Mouse (Mus musculus): ENCODE measurements at regions not wholly inside any gene's neighbourhood (a gene's known extent, or its start where the extent isn't known, plus 50 kb on each side); places are given as distances from the start of the nearest gene placed in this dataset.

- peak; percentile 13 for DNase-seq (ENCODE audit: low spot score)
Measured at GRCm38 (mm10) chr4:152731082-152731720, 253.5 kb upstream of the Kcnab2 start.

- DNase-seq (ENCODE audit: low spot score) = peak; percentile 6
Measured at GRCm38 (mm10) chr4:152729421-152729820, 251.8 kb upstream of the Kcnab2 start.

GRCm38 (mm10) chr4:152725881-152726280 is 248.2 kb upstream of the Kcnab2 start:
- DNase-seq (ENCODE audit: low spot score) = no peak

GRCm38 (mm10) chr4:152725423-152725822 is 247.8 kb upstream of the Kcnab2 start:
- no peak for DNase-seq (ENCODE audit: low spot score)

GRCm38 (mm10) chr4:152724741-152725140 is 247.1 kb upstream of the Kcnab2 start:
- no peak for DNase-seq (ENCODE audit: low spot score)

- no peak for DNase-seq (ENCODE audit: low spot score)
Measured at GRCm38 (mm10) chr4:152724026-152724425, 246.4 kb upstream of the Kcnab2 start.

GRCm38 (mm10) chr4:152720528-152720927 is 242.9 kb upstream of the Kcnab2 start:
- no peak for DNase-seq (ENCODE audit: low spot score)

- no peak for DNase-seq (ENCODE audit: low spot score)
Measured at GRCm38 (mm10) chr4:152719416-152720127, 241.9 kb upstream of the Kcnab2 start.

- no peak for DNase-seq (ENCODE audit: low spot score)
Measured at GRCm38 (mm10) chr4:152710339-152710738, 232.7 kb upstream of the Kcnab2 start.

GRCm38 (mm10) chr4:152700217-152700616 is 222.5 kb upstream of the Kcnab2 start:
- no peak for DNase-seq (ENCODE audit: low spot score)

- no peak for DNase-seq (ENCODE audit: low spot score)
Measured at GRCm38 (mm10) chr4:152697247-152697960, 219.7 kb upstream of the Kcnab2 start.

- no peak for DNase-seq (ENCODE audit: low spot score)
Measured at GRCm38 (mm10) chr4:152691735-152692134, 214.1 kb upstream of the Kcnab2 start.

GRCm38 (mm10) chr4:152691302-152691701 is 213.6 kb upstream of the Kcnab2 start:
- no peak for DNase-seq (ENCODE audit: low spot score)

GRCm38 (mm10) chr4:152690766-152691165 is 213.1 kb upstream of the Kcnab2 start:
- DNase-seq (ENCODE audit: low spot score) = no peak

GRCm38 (mm10) chr4:152689831-152690230 is 212.2 kb upstream of the Kcnab2 start:
- DNase-seq (ENCODE audit: low spot score) = no peak

- no peak for DNase-seq (ENCODE audit: low spot score)
Measured at GRCm38 (mm10) chr4:152686509-152687081, 208.9 kb upstream of the Kcnab2 start.

GRCm38 (mm10) chr4:152674140-152674539 is 196.5 kb upstream of the Kcnab2 start:
- DNase-seq (ENCODE audit: low spot score) = no peak

GRCm38 (mm10) chr4:152663482-152663881 is 185.8 kb upstream of the Kcnab2 start:
- no peak for DNase-seq (ENCODE audit: low spot score)

- DNase-seq (ENCODE audit: low spot score) = no peak
Measured at GRCm38 (mm10) chr4:152663069-152663468, 185.4 kb upstream of the Kcnab2 start.

GRCm38 (mm10) chr4:152662439-152662838 is 184.8 kb upstream of the Kcnab2 start:
- DNase-seq (ENCODE audit: low spot score) = no peak

GRCm38 (mm10) chr4:152650198-152650597 is 172.5 kb upstream of the Kcnab2 start:
- no peak for DNase-seq (ENCODE audit: low spot score)

- DNase-seq (ENCODE audit: low spot score) = no peak
Measured at GRCm38 (mm10) chr4:152647620-152648019, 169.9 kb upstream of the Kcnab2 start.
